Mouse (Mus musculus): Measurements from ENCODE around the gene Lmtk2.

Gene Lmtk2

DNA sequence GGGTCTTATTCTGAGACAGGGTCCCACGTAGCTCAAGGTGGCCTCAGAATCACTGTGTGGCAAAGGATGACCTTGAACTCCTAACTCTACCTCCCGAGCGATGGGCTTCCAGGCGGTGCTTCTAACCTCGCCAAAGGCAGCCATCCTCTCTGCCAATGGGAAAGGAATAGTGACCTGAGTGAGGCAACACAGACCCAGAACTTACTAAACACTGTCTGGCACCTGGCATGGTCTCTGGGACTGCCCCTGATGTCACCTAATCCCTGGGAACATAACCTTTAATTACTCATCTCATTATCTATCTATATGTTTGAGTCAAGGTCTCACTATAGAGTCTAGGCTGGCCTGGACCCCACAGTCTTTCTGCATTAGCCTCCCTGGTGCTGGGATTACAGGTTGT is 119.7 kb downstream of the Lmtk2 start:
- DNase-seq, result no peak

DNA sequence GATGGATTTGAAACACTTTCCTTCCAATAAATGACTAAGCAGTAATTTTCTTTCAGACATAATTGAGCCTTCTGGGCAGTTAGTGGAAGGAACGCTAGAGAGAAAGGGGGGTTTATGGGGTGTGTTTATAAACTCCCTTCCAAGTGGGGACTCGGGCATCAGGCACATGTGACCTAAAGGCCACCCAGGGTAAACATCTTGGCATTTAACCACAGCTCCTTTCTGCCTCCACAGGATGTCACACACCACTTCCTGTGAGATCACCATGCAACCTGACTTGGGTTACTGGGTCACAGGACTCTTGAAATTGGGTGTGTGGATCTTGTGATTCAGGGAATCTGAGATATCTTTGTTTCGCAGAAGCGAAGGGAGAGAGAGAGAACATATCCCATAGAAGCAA is 121.1 kb downstream of the Lmtk2 start:
- no peak for DNase-seq

DNA sequence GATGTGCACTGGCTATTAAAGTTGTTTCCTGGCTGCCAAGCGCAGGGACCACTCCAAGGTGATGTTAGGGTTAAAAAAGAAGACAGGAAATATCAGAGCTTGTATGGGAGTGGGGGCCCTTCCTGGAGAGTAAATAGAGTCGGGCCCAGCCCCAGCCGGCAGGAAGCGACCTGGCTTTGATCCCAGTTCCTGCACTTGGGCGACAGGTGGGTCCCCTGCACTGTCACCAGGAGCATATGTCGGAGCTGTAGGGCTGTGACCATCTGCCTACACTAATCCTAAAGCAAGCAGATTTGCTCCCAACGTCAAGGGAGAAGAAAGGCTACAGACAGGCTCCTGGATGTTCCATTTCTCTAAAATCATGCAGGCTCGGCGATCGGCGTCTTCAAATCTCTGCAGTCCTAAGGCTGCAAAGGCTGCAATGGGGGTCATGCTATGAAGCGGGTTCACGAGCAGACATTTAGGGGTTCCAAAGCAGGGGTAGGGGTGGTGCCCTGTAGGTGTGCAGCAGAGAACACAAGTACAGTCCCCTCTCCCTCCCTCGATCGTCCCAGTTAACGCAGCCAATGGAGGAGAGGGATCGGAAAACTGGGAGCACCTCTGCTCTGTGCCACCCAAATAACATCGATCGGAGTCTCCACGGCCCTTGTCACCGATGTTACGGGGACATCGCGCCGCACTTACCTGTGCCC is 122.7 kb downstream of the Lmtk2 start:
- peak; percentile 56 to 69 for DNase-seq

DNA sequence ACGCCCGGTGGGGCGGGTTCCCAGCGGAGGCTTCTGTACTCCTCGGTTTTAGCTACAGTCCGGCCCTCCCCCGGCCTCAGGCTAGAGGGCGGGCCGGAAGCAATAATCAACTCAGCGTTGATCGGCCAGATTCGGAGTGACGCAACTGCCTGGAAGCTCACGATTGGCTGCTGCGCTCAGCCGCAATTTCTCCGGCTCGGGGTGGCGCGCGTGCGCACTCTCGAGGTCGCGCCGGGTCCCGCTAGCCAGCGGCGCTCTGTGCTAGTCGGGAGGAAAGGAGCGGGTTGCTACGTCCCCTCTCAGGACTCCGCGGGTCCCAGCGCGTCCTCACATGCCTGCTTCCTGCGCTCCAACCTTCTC is 123.2 kb downstream of the Lmtk2 start, which contains the start of gene Tecpr1:
TSS of gene Tecpr1 (minus strand) at position 113 of the 360 bp plus-strand sequence.
- peak; percentile 95 to 96 for DNase-seq

DNA sequence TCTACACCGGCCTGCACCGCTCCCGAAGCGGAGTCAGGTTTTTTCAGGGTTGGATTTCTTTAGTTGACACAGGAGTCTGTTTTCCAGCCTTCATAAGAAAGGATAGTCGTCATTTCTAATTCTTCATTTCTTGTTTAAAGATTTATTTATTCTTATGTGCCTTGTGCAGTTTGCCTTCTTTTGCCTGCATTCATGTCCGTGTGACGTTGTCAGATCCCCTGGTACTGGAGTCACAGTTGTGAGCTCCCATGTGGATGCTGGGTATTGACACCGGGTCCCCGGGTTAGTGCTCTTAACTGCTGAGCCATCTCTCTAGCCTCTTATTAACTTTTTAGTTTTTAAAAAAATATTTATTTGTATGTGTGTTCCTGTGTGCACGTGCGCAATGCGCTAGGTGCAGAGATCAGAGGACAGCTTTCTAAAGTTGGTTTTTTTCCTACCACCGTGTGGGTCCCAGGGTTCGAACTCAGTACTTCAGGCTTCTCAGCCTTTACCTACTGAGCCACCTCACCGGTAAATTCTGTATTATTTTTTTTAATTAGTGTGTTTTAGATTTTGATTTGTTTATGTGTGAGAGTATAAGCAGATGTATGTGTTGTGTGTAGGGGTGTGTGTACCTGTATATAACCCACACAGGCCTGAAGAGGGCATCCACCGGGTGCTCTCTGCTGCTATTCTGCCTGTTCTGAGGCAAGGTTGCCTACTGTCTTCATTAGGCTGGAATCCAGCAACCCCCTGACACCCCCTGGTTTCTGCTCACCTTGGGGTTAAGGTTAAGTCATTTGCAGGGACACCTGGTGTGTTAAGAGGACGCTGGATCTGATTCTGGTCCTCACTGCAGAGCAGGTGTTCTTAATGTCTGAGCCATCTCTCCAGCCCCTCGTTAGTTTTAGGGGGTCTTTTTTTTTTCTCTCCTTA is 123.9 kb downstream of the Lmtk2 start:
- peak in 1 of 2 experiments; percentile 31 for DNase-seq

DNA sequence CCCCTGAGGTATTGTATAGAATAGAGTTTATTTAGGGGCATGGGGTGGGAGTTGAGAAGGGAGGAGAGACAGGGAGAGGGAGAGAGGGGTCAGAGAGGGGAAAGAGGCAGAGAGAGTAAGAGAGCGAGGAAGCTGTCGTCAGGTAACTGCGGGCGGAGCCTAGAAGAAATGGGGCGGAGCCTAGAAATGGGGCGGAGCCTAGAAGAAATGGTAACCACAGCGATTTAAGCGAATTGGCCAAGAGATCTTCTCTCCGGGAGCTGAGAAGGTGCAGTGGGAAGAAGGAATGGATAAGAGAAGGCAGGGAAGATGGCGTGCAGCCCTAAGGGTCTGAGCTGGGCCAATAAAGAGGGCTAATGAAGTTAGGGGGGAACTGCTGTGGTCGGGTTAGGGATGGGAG is 126.0 kb downstream of the Lmtk2 start:
- DNase-seq, result no peak

DNA sequence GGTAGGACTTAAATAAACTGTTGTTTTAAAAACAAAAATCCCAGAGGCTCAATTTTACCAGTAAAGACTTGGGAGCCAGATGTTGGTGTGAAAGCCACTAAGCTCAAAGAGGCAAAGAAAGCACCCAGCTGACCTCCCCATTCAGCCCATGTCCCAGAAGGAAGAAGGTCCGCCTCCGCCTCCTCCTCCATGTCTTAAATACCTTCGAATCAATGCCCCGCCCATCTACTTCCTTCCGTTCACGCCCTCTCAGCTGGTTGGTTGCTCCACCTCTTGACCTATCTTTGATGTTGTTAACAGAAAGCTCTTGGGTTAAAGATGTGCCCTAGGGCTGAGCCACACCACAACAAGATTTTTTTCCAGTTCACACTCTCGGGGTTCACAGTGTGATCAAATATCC is 130.0 kb downstream of the Lmtk2 start:
- no peak for DNase-seq

DNA sequence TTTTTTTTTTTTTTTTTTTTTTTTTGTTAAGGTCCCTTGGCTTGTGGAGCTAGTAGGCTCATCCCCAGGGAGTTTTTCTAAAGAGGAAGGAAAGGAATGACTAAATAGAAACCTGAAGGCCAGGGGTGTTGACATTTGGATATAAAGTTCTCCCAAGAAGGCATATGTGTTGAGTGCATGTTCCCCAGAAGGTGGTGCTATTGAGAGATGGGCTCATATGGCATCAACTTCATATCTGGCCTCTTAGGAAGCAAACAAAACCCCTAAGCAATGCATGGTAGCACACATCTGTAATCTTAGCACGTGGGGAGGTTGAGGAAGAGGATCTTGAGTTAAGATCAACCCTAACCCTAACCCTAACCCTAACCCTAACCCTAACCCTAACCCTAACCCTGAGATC is 131.2 kb downstream of the Lmtk2 start:
- no peak for DNase-seq

DNA sequence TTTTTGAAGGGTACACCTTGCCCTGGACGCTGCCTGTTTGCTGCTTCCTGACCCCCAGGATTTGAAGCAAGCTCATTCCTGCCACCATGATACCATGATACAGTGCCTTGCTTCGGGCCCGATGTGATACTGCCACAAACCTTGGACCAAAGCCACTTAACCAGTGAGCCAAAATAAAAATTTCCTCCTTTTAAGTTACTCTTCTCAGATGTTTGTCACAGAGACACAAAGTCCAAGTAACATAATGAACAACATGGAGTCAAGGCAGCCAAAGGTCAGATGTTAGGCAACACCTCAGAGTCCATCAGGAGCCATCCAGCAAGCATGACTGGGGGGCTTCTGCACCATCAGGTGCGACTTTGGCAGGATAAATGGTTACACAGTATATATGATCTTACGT is 132.3 kb downstream of the Lmtk2 start:
- DNase-seq, result no peak

DNA sequence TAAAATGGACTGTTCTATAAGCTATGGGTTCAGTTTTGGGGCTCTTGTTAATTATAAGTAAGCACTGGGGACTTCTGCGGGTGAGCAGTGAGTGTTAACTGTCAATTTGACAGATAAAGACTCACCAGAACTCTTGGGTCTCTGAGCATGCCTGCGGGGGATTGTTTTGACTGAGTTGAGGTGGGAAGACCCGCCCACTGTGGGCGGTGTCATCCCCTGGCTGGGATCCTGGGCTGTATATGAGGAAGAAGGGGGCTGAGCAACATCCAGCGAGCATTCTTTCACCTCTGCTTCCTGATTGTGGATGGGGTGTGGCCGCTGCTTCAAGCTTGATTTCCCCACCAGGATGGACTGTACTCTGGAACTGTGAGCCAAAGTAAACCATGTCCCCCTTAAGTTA is 134.0 kb downstream of the Lmtk2 start:
- DNase-seq, result no peak

DNA sequence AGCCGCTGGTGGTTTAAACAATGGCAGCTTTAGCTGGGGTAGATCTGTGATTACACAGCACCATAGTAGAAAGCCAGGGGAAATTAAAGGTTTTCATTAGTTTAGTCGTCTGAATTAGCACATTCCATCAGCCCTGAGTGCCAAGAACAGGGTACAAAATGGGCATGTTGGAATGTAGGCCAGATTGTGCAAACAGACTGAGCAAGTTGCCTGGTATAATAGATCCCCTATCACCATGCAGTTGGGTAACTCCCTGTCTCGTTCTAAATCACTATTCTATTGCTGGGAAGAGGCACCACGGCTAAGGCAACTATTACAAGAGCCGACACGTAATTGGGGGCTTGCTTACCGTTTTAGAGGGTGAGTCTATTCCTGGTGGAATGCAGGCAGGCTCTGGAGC is 134.5 kb downstream of the Lmtk2 start:
- DNase-seq, result no peak
